Mouse (Mus musculus): Measurements from ENCODE around the gene Gm20695. TPM values are rescaled to one million over a fixed set of nuclear protein-coding genes. Genes with fewer than 3 reads are reported as not detected.

The Gm20695 gene
- total RNA-seq, 2 experiments from 2014 or later, result 0.46 TPM; not detected in 1

Small RNA genes lying within 50 kb of the gene (microRNA-seq; reads per million reads assigned to microRNA genes)
- gene Gm23493, result 0 reads per million in 2 experiments

Other genes starting within 250 kb of the Gm20695 start
- gene Mefv, start 166.6 kb upstream of the Gm20695 start, total RNA-seq (2021), result not detected
- 10 to 100 TPM; 19.7 to 21.8 TPM for gene Zfp263, start 140.6 kb upstream of the Gm20695 start, total RNA-seq (2021)
- gene Olfr15, start 53.8 kb upstream of the Gm20695 start, total RNA-seq (2021), result not detected
- gene Zfp174, start 37.4 kb upstream of the Gm20695 start, total RNA-seq (2021), result 1 to 10 TPM; 4.4 to 4.8 TPM
- 100 to 1,000 TPM in 1 of 2 experiments, 10 to 100 TPM in 1; 95.0 to 107 TPM for gene Naa60, start 12.3 kb upstream of the Gm20695 start, total RNA-seq (2021)
- 10 to 100 TPM; 26.8 to 27.7 TPM for gene Zfp597, start 87 bp upstream of the Gm20695 start, total RNA-seq (2021)
- 1 to 10 TPM; 5.8 to 6.6 TPM for gene 1700037C18Rik, start 24.0 kb downstream of the Gm20695 start, total RNA-seq (2021)
- 10 to 100 TPM; 35.6 to 37.7 TPM for gene Cluap1, start 24.2 kb downstream of the Gm20695 start, total RNA-seq (2021)
- 1 to 10 TPM; 2.3 to 2.5 TPM for gene Nlrc3, start 92.0 kb downstream of the Gm20695 start, total RNA-seq (2021)
- 10 to 100 TPM; 55.0 to 57.1 TPM for gene Slx4, start 119.1 kb downstream of the Gm20695 start, total RNA-seq (2021)
- not detected for gene Dnase1, start 152.3 kb downstream of the Gm20695 start, total RNA-seq (2021)
- gene Trap1, start 193.2 kb downstream of the Gm20695 start, total RNA-seq (2021), result 10 to 100 TPM; 69.2 to 71.9 TPM